Mouse (Mus musculus) megakaryocyte-erythroid progenitor cell, adult 5-6 weeks (primary cell): ENCODE measurements around the gene Hrh3. TPM values are rescaled to one million over a fixed set of nuclear protein-coding genes. Genes with fewer than 3 reads are reported as not detected.

Source experiments
- ATAC-seq: replicated peaks from 2 replicates; pipeline ENCODE4 v1.8.0; 2016; ENCODE audit warnings: mild to moderate bottlenecking, inconsistent platforms; ENCODE audit not compliant: severe bottlenecking, poor library complexity, low FRiP score, low TSS enrichment
- total RNA-seq, 2 experiments: library from RNA; stranded (forward) in 1 of 2; stranded (reverse) in 1 of 2; fragments of 200-1000, 215-1000 nt in 1 of 2; fragments of >200 nt in 1 of 2; fragmentation: Nextera tagmentation in 1 of 2; gene quantifications; 2 replicates each; pipeline ENCODE4 v1.2.3; 2014 to 2017

Hrh3 gene
- total RNA-seq, 2 experiments from 2014 or later = not detected

GRCm38 (mm10) chr2:180113909-180114890 lies 9.9 kb upstream of the Hrh3 start:
- ATAC-seq = no peak

GRCm38 (mm10) chr2:180108285-180108684 lies 4.0 kb upstream of the Hrh3 start:
- ATAC-seq = no peak

GRCm38 (mm10) chr2:180107081-180107480 lies 2.8 kb upstream of the Hrh3 start:
- peak; percentile 61; the same call in 1 of the 2 replicates for ATAC-seq

GRCm38 (mm10) chr2:180105441-180106190 lies 1.3 kb upstream of the Hrh3 start:
- ATAC-seq = no peak

- ATAC-seq = no peak; the same call in 1 of the 2 replicates
Observed at GRCm38 (mm10) chr2:180104659-180105377, 530 bp upstream of the Hrh3 start.

GRCm38 (mm10) chr2:180103151-180103977 lies 924 bp downstream of the Hrh3 start:
- ATAC-seq = no peak

- ATAC-seq = no peak
Observed at GRCm38 (mm10) chr2:180099529-180099928, 4.8 kb downstream of the Hrh3 start.

- peak; percentile 90 for ATAC-seq
Observed at GRCm38 (mm10) chr2:180098167-180098566, 6.1 kb downstream of the Hrh3 start.

GRCm38 (mm10) chr2:180097585-180097984 lies 6.7 kb downstream of the Hrh3 start:
- ATAC-seq = peak; percentile 19; the same call in 1 of the 2 replicates

GRCm38 (mm10) chr2:180095711-180096110 lies 8.6 kb downstream of the Hrh3 start:
- ATAC-seq = no peak

- ATAC-seq = no peak
Observed at GRCm38 (mm10) chr2:180090285-180090684, 14.0 kb downstream of the Hrh3 start.

- no peak for ATAC-seq
Observed at GRCm38 (mm10) chr2:180087472-180087871, 16.8 kb downstream of the Hrh3 start.

GRCm38 (mm10) chr2:180086637-180087027 lies 17.7 kb downstream of the Hrh3 start:
- no peak for ATAC-seq

- no peak for ATAC-seq
Observed at GRCm38 (mm10) chr2:180085926-180086636, 18.2 kb downstream of the Hrh3 start.

- ATAC-seq = no peak
Observed at GRCm38 (mm10) chr2:180084565-180084964, 19.7 kb downstream of the Hrh3 start.

- no peak for ATAC-seq
Observed at GRCm38 (mm10) chr2:180083063-180083462, 21.2 kb downstream of the Hrh3 start.

GRCm38 (mm10) chr2:180080680-180081079 lies 23.6 kb downstream of the Hrh3 start:
- ATAC-seq = no peak

- no peak for ATAC-seq
Observed at GRCm38 (mm10) chr2:180077622-180078021, 26.7 kb downstream of the Hrh3 start.
